Mouse (Mus musculus) kidney, postnatal 0 days (tissue): ENCODE data around the gene 5430419D17Rik. TPM values are rescaled to one million over a fixed set of nuclear protein-coding genes. Genes with fewer than 3 reads are reported as not detected.

Experiments
- ATAC-seq: fragments of 200-750 bp; cut with Nextera tagmentation; replicated peaks from 2 replicates; pipeline ENCODE4 v1.8.0; 2017; ENCODE audit warnings: low read depth, moderate number of reproducible peaks, moderate TSS enrichment, moderate library complexity; ENCODE audit not compliant: low FRiP score
- DNase-seq: peaks from one replicate; pipeline ENCODE4 v3.0.0-alpha.2; 2016; ENCODE audit warnings: low spot score
- H3K27ac ChIP-seq: fragments of 300-500 bp; sonication (generic); 2 replicates; pipeline ENCODE4 v1.5.1; 2014; ENCODE audit warnings: mild to moderate bottlenecking
- H3K27me3 ChIP-seq: fragments of 300-500 bp; sonication (generic); 2 replicates; pipeline ENCODE4 v1.6.1; 2014; ENCODE audit warnings: low read length, mixed read lengths; ENCODE audit not compliant: insufficient read depth
- H3K36me3 ChIP-seq: fragments of 300-500 bp; sonication (generic); 2 replicates; pipeline ENCODE4 v1.6.1; 2014; ENCODE audit warnings: low read length, mixed read lengths; ENCODE audit not compliant: insufficient read depth
- H3K4me1 ChIP-seq: fragments of 300-500 bp; sonication (generic); replicated peaks from 2 replicates; pipeline ENCODE4 v1.6.1; 2014; ENCODE audit warnings: antibody characterized with exemption, low read length, mixed read lengths; ENCODE audit not compliant: insufficient read depth
- H3K4me2 ChIP-seq: fragments of 300-500 bp; sonication (generic); 2 replicates; pipeline ENCODE4 v1.6.1; 2014; ENCODE audit warnings: mild to moderate bottlenecking, low read length, moderate library complexity, mixed read lengths
- H3K4me3 ChIP-seq: fragments of 300-500 bp; sonication (generic); replicated peaks from 2 replicates; pipeline ENCODE4 v1.5.1; 2014; ENCODE audit warnings: low read depth, low read length
- H3K9ac ChIP-seq: fragments of 300-500 bp; sonication (generic); 2 replicates; pipeline ENCODE4 v1.6.1; 2014; ENCODE audit warnings: low read depth, low read length
- H3K9me3 ChIP-seq: fragments of 300-500 bp; sonication (generic); replicated peaks from 2 replicates; pipeline ENCODE4 v1.6.1; 2016; ENCODE audit warnings: low read length, inconsistent platforms, mixed read lengths
- CTCF ChIP-seq: IDR thresholded peaks from 2 replicates; pipeline ENCODE4 v1.5.1; 2016; ENCODE audit warnings: antibody characterized with exemption, low read depth, mild to moderate bottlenecking, moderate library complexity
- WGBS: fragments of 180-500 bp; shearing (Covaris S2); extraction: QIAGEN DNeasy Blood & Tissue Kit; methylation state at CpG from one replicate; pipeline ENCODE4 v1.1.7; 2014; 5-methylcytosine and 5-hydroxymethylcytosine counted together
- polyA plus RNA-seq: library from polyadenylated mRNA; unstranded; fragments of >200 nt; fragmentation: Nextera tagmentation; extraction: Ambion mirVana; gene quantifications from 2 replicates; pipeline ENCODE4 v1.2.1, GENCODE M21; 2015

The 5430419D17Rik gene
- polyA plus RNA-seq, 1 experiment from 2014 or later: not detected

GRCm38 (mm10) chr7:131236091-131236490, 61.9 kb downstream of the 5430419D17Rik start:
- Histone ChIP-seq H3K4me1 (no peaks in the 10 kb centered on the region), H3K9me3 (no peaks in the 10 kb centered on the region), H3K36me3 (no peaks in the 10 kb centered on the region), H3K27ac (no peak overlapping the region), H3K4me2 (no peak overlapping the region), H3K4me3 (no peak overlapping the region), H3K27me3 (no peaks in the 10 kb centered on the region), H3K9ac (no peak overlapping the region)
- ATAC-seq (no peak), DNase-seq (no peak)
- no peak for TF ChIP-seq CTCF

DNA sequence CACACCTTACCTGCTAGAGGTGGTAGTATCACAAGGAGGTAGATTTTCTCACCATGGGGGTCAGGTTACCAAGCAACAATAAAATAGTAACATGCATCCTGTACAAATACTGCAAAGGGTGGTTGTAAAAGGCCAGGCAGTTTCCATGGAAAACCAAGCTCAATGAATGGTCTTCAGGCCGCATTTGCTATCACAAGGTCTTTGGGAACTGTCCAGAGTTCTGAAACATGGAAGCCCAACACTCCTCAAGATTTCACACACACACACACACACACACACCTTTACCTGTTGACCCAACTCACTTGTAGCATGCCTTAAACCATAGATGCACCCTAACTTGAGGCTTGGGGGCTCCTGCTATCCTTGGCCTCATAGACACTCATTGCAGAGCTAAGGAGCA, 70.8 kb downstream of the 5430419D17Rik start:
- Histone ChIP-seq H3K36me3 (no peaks in the 10 kb centered on the region), H3K27me3 (no peaks in the 10 kb centered on the region), H3K9me3 (no peaks in the 10 kb centered on the region), H3K27ac (no peak overlapping the region), H3K4me2 (no peak overlapping the region), H3K4me1 (no peaks in the 10 kb centered on the region), H3K9ac (no peak overlapping the region), H3K4me3 (no peak overlapping the region)
- peak; percentile 28 for DNase-seq
- TF ChIP-seq CTCF: no peak
- ATAC-seq: no peak
- WGBS: 6% methylated on average over 1 of the region's 1 CpGs

DNA sequence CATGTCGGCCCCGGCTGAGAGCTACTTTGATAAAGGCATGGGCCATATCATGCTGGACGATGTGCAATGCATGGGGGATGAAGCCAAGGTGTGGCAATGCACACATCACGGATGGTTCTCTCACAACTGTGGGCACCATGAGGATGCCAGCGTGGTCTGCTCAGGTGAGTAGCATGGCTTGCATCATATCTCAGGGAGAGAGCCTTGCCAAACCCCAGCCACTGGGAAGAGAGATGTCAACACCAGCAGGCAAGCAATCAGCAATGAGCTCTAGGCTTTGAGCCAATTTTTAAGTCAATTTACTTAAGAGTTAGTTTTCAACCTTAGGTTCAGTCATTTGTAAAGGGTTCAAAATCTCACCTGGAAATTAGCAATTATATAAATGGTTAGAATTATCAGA, 82.6 kb downstream of the 5430419D17Rik start:
- H3K9ac ChIP-seq: no peak overlapping the region
- H3K27ac ChIP-seq: no peak overlapping the region
- TF ChIP-seq CTCF: no peak
- no peaks in the 10 kb centered on the region for H3K36me3 ChIP-seq
- H3K4me1 ChIP-seq: no peaks in the 10 kb centered on the region
- no peak overlapping the region for H3K4me3 ChIP-seq
- H3K27me3 ChIP-seq: no peaks in the 10 kb centered on the region
- DNase-seq (no peak), ATAC-seq (no peak)
- WGBS: 91% methylated on average over 5 of the region's 5 CpGs
- no peak overlapping the region for H3K4me2 ChIP-seq
- no peaks in the 10 kb centered on the region for H3K9me3 ChIP-seq

- no peaks in the 10 kb centered on the region for H3K9me3 ChIP-seq
- no peak overlapping the region for H3K4me3 ChIP-seq
- no peak for TF ChIP-seq CTCF
- no peak for ATAC-seq
- 73% methylated on average over 1 of the region's 1 CpGs for WGBS
- no peaks in the 10 kb centered on the region for H3K27me3 ChIP-seq
- no peak for DNase-seq
- no peak overlapping the region for H3K9ac ChIP-seq
- H3K36me3 ChIP-seq: no peaks in the 10 kb centered on the region
- no peak overlapping the region for H3K27ac ChIP-seq
- no peaks in the 10 kb centered on the region for H3K4me1 ChIP-seq
- no peak overlapping the region for H3K4me2 ChIP-seq
These were observed 83.1 kb downstream of the 5430419D17Rik start for GRCm38 (mm10) chr7:131257309-131257708.

DNA sequence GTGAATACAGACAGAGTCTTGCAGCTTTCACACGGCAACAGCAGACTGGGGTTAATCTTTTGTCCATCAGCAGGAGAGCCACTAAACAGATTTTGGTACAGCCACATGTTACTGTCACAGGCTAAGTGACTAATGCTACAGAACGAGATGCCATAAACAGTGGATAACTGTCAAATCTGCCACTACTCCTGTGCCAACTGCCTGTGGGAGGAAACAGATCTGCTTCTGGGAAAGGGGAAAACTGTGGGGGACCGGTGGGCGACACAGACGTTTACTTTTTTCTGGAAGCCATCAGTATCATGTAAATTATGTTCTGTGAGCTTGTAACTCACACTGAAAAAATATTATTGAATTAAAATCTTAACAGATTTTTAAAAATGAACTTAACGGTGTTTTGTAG, 86.7 kb downstream of the 5430419D17Rik start:
- Histone ChIP-seq H3K9me3 (no peaks in the 10 kb centered on the region), H3K4me1 (no peaks in the 10 kb centered on the region), H3K27ac (no peak overlapping the region), H3K36me3 (no peaks in the 10 kb centered on the region), H3K27me3 (no peaks in the 10 kb centered on the region), H3K4me3 (no peak overlapping the region), H3K9ac (no peak overlapping the region), H3K4me2 (no peak overlapping the region)
- 36% methylated on average over 6 of the region's 6 CpGs for WGBS
- TF ChIP-seq CTCF: no peak
- DNase-seq: peak; percentile 1
- no peak for ATAC-seq

GRCm38 (mm10) chr7:131264251-131264650, 90.0 kb downstream of the 5430419D17Rik start:
- no peaks in the 10 kb centered on the region for H3K9me3 ChIP-seq

DNA sequence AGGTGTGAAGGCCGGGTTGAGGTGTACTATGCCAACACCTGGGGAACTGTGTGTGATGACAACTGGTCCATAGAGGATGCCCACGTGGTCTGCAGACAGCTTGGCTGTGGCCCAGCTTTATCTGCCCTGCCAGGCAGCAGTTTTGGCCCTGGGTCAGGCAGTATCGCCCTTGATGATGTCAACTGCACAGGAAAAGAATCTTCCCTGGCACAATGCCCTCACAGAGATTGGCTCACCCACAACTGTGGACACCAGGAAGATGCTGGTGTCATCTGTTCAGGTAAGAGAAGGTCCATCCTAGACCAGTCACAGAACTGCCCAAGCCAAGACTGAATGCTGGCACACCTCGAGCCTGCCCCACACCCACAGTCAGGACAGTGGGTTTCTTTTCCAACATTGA, 91.6 kb downstream of the 5430419D17Rik start:
- H3K27me3 ChIP-seq: no peaks in the 10 kb centered on the region
- 75% methylated on average over 4 of the region's 4 CpGs for WGBS
- no peak for ATAC-seq
- no peak for DNase-seq
- H3K4me3 ChIP-seq: no peak overlapping the region
- H3K36me3 ChIP-seq: no peaks in the 10 kb centered on the region
- H3K4me1 ChIP-seq: no peaks in the 10 kb centered on the region
- no peaks in the 10 kb centered on the region for H3K9me3 ChIP-seq
- no peak for TF ChIP-seq CTCF
- H3K9ac ChIP-seq: no peak overlapping the region
- H3K27ac ChIP-seq: no peak overlapping the region
- H3K4me2 ChIP-seq: no peak overlapping the region

More at GRCm38 (mm10) chr7:131264251-131264650, 90.0 kb downstream of the 5430419D17Rik start:
- ATAC-seq (no peak), DNase-seq (no peak)
- H3K4me2 ChIP-seq: no peak overlapping the region
- H3K9ac ChIP-seq: no peak overlapping the region
- H3K4me1 ChIP-seq: no peaks in the 10 kb centered on the region
- no peak for TF ChIP-seq CTCF
- WGBS: 87% methylated on average over 4 of the region's 4 CpGs
- H3K36me3 ChIP-seq: no peaks in the 10 kb centered on the region
- no peak overlapping the region for H3K27ac ChIP-seq
- H3K4me3 ChIP-seq: no peak overlapping the region
- no peaks in the 10 kb centered on the region for H3K27me3 ChIP-seq
